Mouse (Mus musculus) spleen, adult 2 months (tissue): Measurements from ENCODE around the gene Plekha6. TPM values are rescaled to one million over a fixed set of nuclear protein-coding genes. Genes with fewer than 3 reads are reported as not detected.

Experiments used
- DNase-seq, 2 experiments: peaks; one replicate each; pipeline versions ENCODE4 v3.0.0 to v3.0.0-alpha.2; 2012 to 2021; ENCODE audit warnings: low spot score in 2 of 2, low read depth in 1 of 2
- H3K27ac ChIP-seq: fragments of 200-500 bp; 2 replicates; pipeline ENCODE4 v1.5.1; 2012; ENCODE audit warnings: low read length, inconsistent platforms; ENCODE audit not compliant: insufficient read depth
- H3K27me3 ChIP-seq: fragments of 200-500 bp; 2 replicates; pipeline ENCODE4 v1.6.1; 2012; ENCODE audit warnings: mild to moderate bottlenecking, moderate library complexity, low read length, inconsistent platforms; ENCODE audit not compliant: control insufficient read depth, insufficient read depth
- H3K36me3 ChIP-seq: fragments of 200-500 bp; 2 replicates; pipeline ENCODE4 v1.6.1; 2012; ENCODE audit warnings: mild to moderate bottlenecking, low read length, inconsistent platforms; ENCODE audit not compliant: control insufficient read depth, insufficient read depth
- H3K4me1 ChIP-seq: fragments of 200-500 bp; 2 replicates; pipeline ENCODE4 v1.6.1; 2011; ENCODE audit warnings: inconsistent platforms; ENCODE audit not compliant: control insufficient read depth, insufficient read depth, insufficient read length
- H3K4me3 ChIP-seq: fragments of 200-500 bp; 2 replicates; pipeline ENCODE4 v1.5.1; 2011; ENCODE audit warnings: mild to moderate bottlenecking, inconsistent platforms; ENCODE audit not compliant: insufficient read depth, insufficient read length; ENCODE audit errors: extremely low read depth
- CTCF ChIP-seq: fragments of 200-500 bp; IDR thresholded peaks from 2 replicates; pipeline ENCODE4 v1.5.1; 2011; ENCODE audit warnings: mild to moderate bottlenecking, inconsistent platforms; ENCODE audit not compliant: insufficient read depth, insufficient read length, insufficient replicate concordance; ENCODE audit errors: extremely low read depth
- POLR2A ChIP-seq: fragments of 200-500 bp; IDR thresholded peaks from 2 replicates; pipeline ENCODE4 v1.6.1; 2011; ENCODE audit warnings: low read depth, low read length, inconsistent platforms
- WGBS: fragments of 180-500 bp; shearing (Covaris S2); methylation state at CpG from one replicate; pipeline ENCODE4 v1.1.7; 2018; 5-methylcytosine and 5-hydroxymethylcytosine counted together
- polyA plus RNA-seq: library from polyadenylated mRNA; depleted of rRNA; stranded (reverse); fragments of >200 nt; gene quantifications from 2 replicates; pipeline ENCODE4 v1.2.3, GENCODE M21; 2012

The Plekha6 gene
- polyA plus RNA-seq, 1 experiment, result 26.0 TPM

GRCm38 (mm10) chr1:133222445-133222995, 58.5 kb downstream of the Plekha6 start:
- H3K4me3 ChIP-seq, result no peak overlapping the region
- 0 out of 2 replicates have a peak overlapping the region, but pooled peaks have one; percentile 12 for H3K27ac ChIP-seq
- TF ChIP-seq POLR2A (no peak), CTCF (no peak)
- no peaks in the 10 kb centered on the region for H3K27me3 ChIP-seq
- no peaks in the 10 kb centered on the region for H3K4me1 ChIP-seq
- 76% methylated on average over 6 of the region's 6 CpGs for WGBS
- H3K36me3 ChIP-seq, result no peaks in the 10 kb centered on the region
- no peak for DNase-seq

- no peak overlapping the region for H3K4me3 ChIP-seq
- H3K27me3 ChIP-seq, result no peaks in the 10 kb centered on the region
- no peak overlapping the region for H3K27ac ChIP-seq
- H3K4me1 ChIP-seq, result no peaks in the 10 kb centered on the region
- DNase-seq, result no peak
- TF ChIP-seq POLR2A, result no peak
- no peak for TF ChIP-seq CTCF
- no peaks in the 10 kb centered on the region for H3K36me3 ChIP-seq
Measured at GRCm38 (mm10) chr1:133224674-133225073, 60.7 kb downstream of the Plekha6 start.

GRCm38 (mm10) chr1:133225137-133225536, 61.1 kb downstream of the Plekha6 start:
- no peaks in the 10 kb centered on the region for H3K4me1 ChIP-seq
- H3K36me3 ChIP-seq, result no peaks in the 10 kb centered on the region
- DNase-seq, result no peak
- WGBS, result 73% methylated on average over 3 of the region's 3 CpGs
- no peak overlapping the region for H3K4me3 ChIP-seq
- no peaks in the 10 kb centered on the region for H3K27me3 ChIP-seq
- TF ChIP-seq CTCF, result no peak
- no peak for TF ChIP-seq POLR2A
- H3K27ac ChIP-seq, result no peak overlapping the region

- Histone ChIP-seq H3K27ac (no peak overlapping the region), H3K4me1 (no peaks in the 10 kb centered on the region), H3K4me3 (no peak overlapping the region), H3K36me3 (no peaks in the 10 kb centered on the region), H3K27me3 (no peaks in the 10 kb centered on the region)
- DNase-seq, result no peak
- TF ChIP-seq CTCF (no peak), POLR2A (no peak)
- 91% methylated on average over 2 of the region's 2 CpGs for WGBS
Measured at GRCm38 (mm10) chr1:133225561-133225960, 61.6 kb downstream of the Plekha6 start.

GRCm38 (mm10) chr1:133225963-133226660, 62.1 kb downstream of the Plekha6 start:
- no peak for TF ChIP-seq POLR2A
- TF ChIP-seq CTCF, result no peak
- DNase-seq, result no peak
- Histone ChIP-seq H3K36me3 (no peaks in the 10 kb centered on the region), H3K4me1 (no peaks in the 10 kb centered on the region), H3K27ac (no peak overlapping the region), H3K27me3 (no peaks in the 10 kb centered on the region), H3K4me3 (no peak overlapping the region)
- 72% methylated on average over 9 of the region's 9 CpGs for WGBS

- DNase-seq, result no peak
- no peak for TF ChIP-seq CTCF
- no peak for TF ChIP-seq POLR2A
- Histone ChIP-seq H3K27me3 (no peaks in the 10 kb centered on the region), H3K27ac (no peak overlapping the region), H3K4me3 (no peak overlapping the region), H3K36me3 (no peaks in the 10 kb centered on the region), H3K4me1 (no peaks in the 10 kb centered on the region)
- WGBS, result 57% methylated on average over 9 of the region's 9 CpGs
Measured at GRCm38 (mm10) chr1:133226928-133227327, 62.9 kb downstream of the Plekha6 start.

GRCm38 (mm10) chr1:133227378-133227777, 63.4 kb downstream of the Plekha6 start:
- no peaks in the 10 kb centered on the region for H3K4me1 ChIP-seq
- H3K4me3 ChIP-seq, result no peak overlapping the region
- no peak for DNase-seq
- H3K36me3 ChIP-seq, result no peaks in the 10 kb centered on the region
- no peaks in the 10 kb centered on the region for H3K27me3 ChIP-seq
- 68% methylated on average over 2 of the region's 2 CpGs for WGBS
- no peak for TF ChIP-seq POLR2A
- no peak for TF ChIP-seq CTCF
- no peak overlapping the region for H3K27ac ChIP-seq
